Mouse (Mus musculus): ENCODE results near the gene Upk3bl. TPM values are rescaled to one million over a fixed set of nuclear protein-coding genes. Genes with fewer than 3 reads are reported as not detected.
"Not testable (repeated sequence)": the region's sequence is repeated elsewhere in the genome, so short reads cannot be mapped to it uniquely, and the experiment has no call there.

The Upk3bl gene
- polyA plus RNA-seq, 1 experiment from 2014 or later, result 0.22 TPM

- 69% methylated on average over 7 of the region's 7 CpGs for WGBS
- Histone ChIP-seq H3K4me1 (replicated peaks) (no peaks in the 10 kb centered on the region), H3K9ac (no peak overlapping the region), H3K4me2 (no peak overlapping the region), H3K27ac (replicated peaks) (no peak overlapping the region), H3K27me3 (no peaks in the 10 kb centered on the region), H3K4me3 (no peak overlapping the region), H3K36me3 (no peaks in the 10 kb centered on the region), H3K9me3 (no peaks in the 10 kb centered on the region)
- no peak for ATAC-seq (ENCODE audit: low FRiP score, low read depth)
These were observed 40.8 kb downstream of the Upk3bl start for GRCm38 (mm10) chr5:136095089-136095488.

GRCm38 (mm10) chr5:136098536-136098935 is 44.2 kb downstream of the Upk3bl start:
- 80% methylated on average over 10 of the region's 10 CpGs for WGBS
- Histone ChIP-seq H3K4me3 (no peak overlapping the region), H3K4me2 (no peak overlapping the region)

GRCm38 (mm10) chr5:136102099-136102820 is 48.0 kb downstream of the Upk3bl start:
- Histone ChIP-seq H3K27me3 (no peaks in the 10 kb centered on the region; the same call in 1 of the 2 replicates), H3K4me1 (replicated peaks) (peaks cover 9% of the 10 kb centered on the region), H3K4me2 (peak overlapping the region; percentile 74), H3K4me3 (peak overlapping the region; percentile 43), H3K36me3 (no peaks in the 10 kb centered on the region), H3K9ac (peak overlapping the region; percentile 26), H3K27ac (replicated peaks) (peak overlapping the region; percentile 52; the same call in 1 of the 2 replicates), H3K9me3 (no peaks in the 10 kb centered on the region)
- peak; percentile 91 for ATAC-seq (ENCODE audit: low FRiP score, low read depth)
- 6% methylated on average over 41 of the region's 41 CpGs for WGBS

More at GRCm38 (mm10) chr5:136098536-136098935, 44.2 kb downstream of the Upk3bl start:
- peaks cover 9% of the 10 kb centered on the region for H3K4me1 ChIP-seq (replicated peaks)
- no peaks in the 10 kb centered on the region for H3K36me3 ChIP-seq
- ATAC-seq (ENCODE audit: low FRiP score, low read depth), result no peak
- no peak overlapping the region for H3K9ac ChIP-seq
- no peaks in the 10 kb centered on the region; the same call in 1 of the 2 replicates for H3K27me3 ChIP-seq
- no peak overlapping the region for H3K27ac ChIP-seq (replicated peaks)
- no peaks in the 10 kb centered on the region for H3K9me3 ChIP-seq

GRCm38 (mm10) chr5:136104511-136104910 is 50.2 kb downstream of the Upk3bl start:
- Histone ChIP-seq H3K27me3 (no peaks in the 10 kb centered on the region; the same call in 1 of the 2 replicates), H3K27ac (replicated peaks) (no peak overlapping the region), H3K4me1 (replicated peaks) (peaks cover 9% of the 10 kb centered on the region), H3K4me2 (no peak overlapping the region), H3K4me3 (no peak overlapping the region), H3K9ac (no peak overlapping the region), H3K9me3 (no peaks in the 10 kb centered on the region), H3K36me3 (no peaks in the 10 kb centered on the region)
- 82% methylated on average over 5 of the region's 5 CpGs for WGBS
- no peak for ATAC-seq (ENCODE audit: low FRiP score, low read depth)

GRCm38 (mm10) chr5:136108486-136108885 is 54.2 kb downstream of the Upk3bl start:
- Histone ChIP-seq H3K9me3 (no peaks in the 10 kb centered on the region), H3K4me3 (no peak overlapping the region), H3K36me3 (no peaks in the 10 kb centered on the region), H3K4me1 (replicated peaks) (no peaks in the 10 kb centered on the region), H3K9ac (no peak overlapping the region), H3K27ac (replicated peaks) (no peak overlapping the region), H3K4me2 (no peak overlapping the region), H3K27me3 (no peaks in the 10 kb centered on the region)
- WGBS, result 64% methylated on average over 2 of the region's 2 CpGs
- ATAC-seq (ENCODE audit: low FRiP score, low read depth), result no peak

GRCm38 (mm10) chr5:136109042-136109441 is 54.8 kb downstream of the Upk3bl start:
- Histone ChIP-seq H3K4me2 (no peak overlapping the region), H3K9ac (no peak overlapping the region), H3K27ac (replicated peaks) (no peak overlapping the region), H3K4me1 (replicated peaks) (no peaks in the 10 kb centered on the region), H3K36me3 (no peaks in the 10 kb centered on the region), H3K9me3 (no peaks in the 10 kb centered on the region), H3K27me3 (no peaks in the 10 kb centered on the region), H3K4me3 (no peak overlapping the region)
- no peak for ATAC-seq (ENCODE audit: low FRiP score, low read depth)
- 82% methylated on average over 3 of the region's 3 CpGs for WGBS

- peaks cover 24% of the 10 kb centered on the region for H3K4me1 ChIP-seq (replicated peaks)
- not testable (repeated sequence) for H3K27me3 ChIP-seq; H3K36me3 ChIP-seq; ATAC-seq (ENCODE audit: low FRiP score, low read depth); H3K9ac ChIP-seq; H3K4me2 ChIP-seq; H3K27ac ChIP-seq (replicated peaks); H3K4me3 ChIP-seq; H3K9me3 ChIP-seq
- WGBS, result 42% methylated on average over 4 of the region's 4 CpGs
These were observed 59.3 kb downstream of the Upk3bl start for GRCm38 (mm10) chr5:136113546-136113945.

Small RNAs within 50 kb of the gene (microRNA-seq; reads per million reads assigned to microRNA genes)
- gene Mir7035, result 2.2 reads per million, percentile 3 among the genes with 10 or more reads in this experiment

Other genes with a start within 250 kb of the Upk3bl start
- gene Srrm3, start 247.6 kb upstream of the Upk3bl start, polyA plus RNA-seq (2015; fragmentation: Nextera tagmentation; extraction: Ambion mirVana), result 79.4 and 90.0 TPM in 2 replicates
- 14.8 and 16.6 TPM in 2 replicates for gene Hspb1, start 166.6 kb upstream of the Upk3bl start, polyA plus RNA-seq (2015; fragmentation: Nextera tagmentation; extraction: Ambion mirVana)
- gene Ywhag, start 119.9 kb upstream of the Upk3bl start, polyA plus RNA-seq (2015; fragmentation: Nextera tagmentation; extraction: Ambion mirVana), result 817 and 859 TPM in 2 replicates
- gene Ssc4d, start 80.0 kb upstream of the Upk3bl start, polyA plus RNA-seq (2015; fragmentation: Nextera tagmentation; extraction: Ambion mirVana), result 1.9 and 2.6 TPM in 2 replicates
- 0.21 and 0.37 TPM in 2 replicates for gene Zp3, start 74.4 kb upstream of the Upk3bl start, polyA plus RNA-seq (2015; fragmentation: Nextera tagmentation; extraction: Ambion mirVana)
- gene Dtx2, start 59.7 kb upstream of the Upk3bl start, polyA plus RNA-seq (2015; fragmentation: Nextera tagmentation; extraction: Ambion mirVana), result 25.6 and 26.3 TPM in 2 replicates
- gene Upk3b, start 16.0 kb upstream of the Upk3bl start, polyA plus RNA-seq (2015; fragmentation: Nextera tagmentation; extraction: Ambion mirVana), result not detected in 2 replicates
- gene Rasa4, start 29.4 kb downstream of the Upk3bl start, polyA plus RNA-seq (2015; fragmentation: Nextera tagmentation; extraction: Ambion mirVana), result 21.5 and 23.0 TPM in 2 replicates
- gene Polr2j, start 62.1 kb downstream of the Upk3bl start, polyA plus RNA-seq (2015; fragmentation: Nextera tagmentation; extraction: Ambion mirVana), result 206 and 213 TPM in 2 replicates
- 24.6 and 25.9 TPM in 2 replicates for gene Lrwd1, start 81.6 kb downstream of the Upk3bl start, polyA plus RNA-seq (2015; fragmentation: Nextera tagmentation; extraction: Ambion mirVana)
- gene Alkbh4, start 81.7 kb downstream of the Upk3bl start, polyA plus RNA-seq (2015; fragmentation: Nextera tagmentation; extraction: Ambion mirVana), result 18.8 and 22.0 TPM in 2 replicates
- gene Orai2, start 116.2 kb downstream of the Upk3bl start, polyA plus RNA-seq (2015; fragmentation: Nextera tagmentation; extraction: Ambion mirVana), result 40.9 and 47.9 TPM in 2 replicates
- gene Prkrip1, start 144.5 kb downstream of the Upk3bl start, polyA plus RNA-seq (2015; fragmentation: Nextera tagmentation; extraction: Ambion mirVana), result 60.6 and 61.2 TPM in 2 replicates
- 23.3 and 27.1 TPM in 2 replicates for gene Sh2b2, start 192.1 kb downstream of the Upk3bl start, polyA plus RNA-seq (2015; fragmentation: Nextera tagmentation; extraction: Ambion mirVana)